Mouse (Mus musculus): ENCODE data around the gene Adsl.

Gene Adsl

DNA sequence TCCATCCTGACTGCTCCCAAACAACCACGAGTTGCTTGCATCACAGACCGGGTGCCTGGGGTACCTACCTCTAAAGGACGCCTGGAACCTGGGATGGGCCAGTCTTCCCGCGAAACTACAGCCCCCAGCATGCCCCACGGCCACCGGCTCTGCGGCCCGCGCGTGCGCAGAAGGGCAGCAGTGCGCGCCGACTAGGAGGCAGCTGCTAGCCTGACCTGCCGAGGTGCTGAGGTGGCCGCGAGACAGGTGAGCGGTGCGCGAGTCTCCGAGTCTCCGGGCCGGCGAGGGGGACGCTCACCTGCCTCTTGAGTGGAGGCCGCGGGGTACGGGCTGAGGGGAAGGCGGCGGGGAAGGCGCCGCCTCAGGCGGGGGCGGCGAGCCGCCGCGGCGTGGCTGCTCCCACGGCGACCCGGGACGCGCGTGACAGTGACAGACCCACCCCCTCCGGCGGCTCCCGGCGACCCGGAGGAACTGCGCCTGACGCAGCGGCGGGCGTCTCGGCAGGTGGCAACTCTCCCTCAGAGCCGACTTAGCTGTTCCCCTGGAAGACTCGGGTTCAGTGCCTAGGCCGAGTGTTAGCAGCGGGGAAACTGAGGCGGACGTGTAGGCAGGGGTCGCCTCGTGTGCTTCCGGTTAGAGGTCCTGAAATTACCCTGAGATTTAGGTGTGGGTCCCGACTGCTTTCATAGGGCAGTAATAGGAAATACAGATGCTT, 29.5 kb downstream of the Adsl start, which contains the start of gene Sgsm3:
Sgsm3 (plus strand) TSS at position 146 of the 715 bp plus-strand sequence.
- ChIA-PET CTCF (interaction anchor here in 2 of 4 experiments (0.6 to 1.5 kb wide), 5 partner anchors 31 to 889 kb away, joined by 3 to 9 read pairs (median 3); no protein-coding TSS in a partner anchor), POLR2A (interaction anchor here (0.5 to 2.3 kb wide), 15 partner anchors 9 to 307 kb away, joined by 3 to 8 read pairs (median 4); partner anchors contain the start of genes Tnrc6b (in 2 of the 4) and Adsl (in 1 of the 4))

DNA sequence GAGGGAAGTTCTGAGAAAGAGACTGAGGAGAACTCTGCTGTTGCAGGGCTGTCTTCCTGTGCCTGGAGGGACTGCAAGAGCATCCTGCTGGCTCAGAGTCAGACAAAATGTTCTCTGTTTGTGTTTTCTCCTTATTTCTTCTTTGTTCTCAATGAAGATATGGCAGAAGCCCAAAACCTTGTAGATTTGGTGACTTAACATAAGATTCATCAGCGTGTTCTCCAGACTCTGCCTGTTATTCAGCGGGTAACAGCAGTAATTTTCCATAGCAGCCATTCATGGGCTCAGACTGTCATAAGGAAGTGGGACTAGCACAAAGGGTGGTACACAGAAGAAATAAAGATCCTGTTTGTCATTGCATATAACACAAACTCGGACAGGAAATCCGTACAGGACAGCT, 31.3 kb downstream of the Adsl start:
- CTCF ChIA-PET = no interaction called here
- POLR2A ChIA-PET = interaction anchor here in 1 of 4 experiments (2.1 kb wide), 1 partner anchor 9 kb away, joined by 8 read pairs; no protein-coding TSS in a partner anchor

DNA sequence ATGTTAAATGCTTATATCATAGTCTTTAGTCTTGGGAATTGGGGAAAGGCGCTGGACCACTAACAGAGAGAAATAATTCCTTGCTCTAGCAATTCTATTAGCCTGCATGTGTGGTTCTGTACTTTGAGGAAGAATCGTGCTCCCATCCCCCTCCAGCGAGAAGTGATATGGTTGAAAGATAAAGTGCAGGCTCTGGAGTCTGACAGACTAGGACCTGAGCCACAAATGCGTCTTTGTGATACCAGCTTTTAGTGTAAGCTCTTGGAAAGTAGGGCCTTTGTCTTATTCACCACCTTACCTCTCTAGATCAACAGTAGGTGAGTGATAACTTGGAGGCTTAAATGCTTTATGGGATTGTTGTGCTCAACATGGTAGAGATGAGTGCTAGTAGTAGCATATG, 32.9 kb downstream of the Adsl start:
- POLR2A ChIA-PET = interaction anchor here in 1 of 4 experiments (0.6 to 1.3 kb wide), 4 partner anchors 9 to 198 kb away, joined by 3 to 5 read pairs (median 3); no protein-coding TSS in a partner anchor
- CTCF ChIA-PET = no interaction called here

DNA sequence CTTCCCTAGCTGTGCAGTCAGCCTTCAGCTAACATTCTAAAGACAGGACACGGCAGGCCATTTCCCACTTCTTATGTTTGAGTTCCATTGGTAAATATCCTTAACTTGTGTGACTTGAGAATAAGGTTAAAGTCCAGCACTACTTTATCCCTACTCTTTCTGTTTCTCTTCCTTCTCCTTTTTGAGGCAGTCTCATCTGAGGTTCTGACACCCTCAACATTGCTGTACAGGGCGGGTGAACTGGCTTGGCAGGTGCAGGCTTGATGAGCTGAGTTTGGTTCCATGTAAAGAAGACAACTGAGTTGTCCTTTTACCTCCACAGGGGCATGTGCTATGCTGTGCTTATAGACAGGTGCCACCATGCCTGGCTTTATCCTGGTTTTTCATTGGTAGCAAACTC, 35.0 kb downstream of the Adsl start:
- POLR2A ChIA-PET = interaction anchor here in 1 of 4 experiments (0.8 to 1.2 kb wide), 4 partner anchors 10 to 17 kb away, joined by 3 to 4 read pairs (median 3); no protein-coding TSS in a partner anchor
- CTCF ChIA-PET = interaction anchor here in 2 of 4 experiments (0.6 to 0.7 kb wide), 3 partner anchors 31 to 380 kb away, joined by 3 to 4 read pairs (median 4); no protein-coding TSS in a partner anchor

DNA sequence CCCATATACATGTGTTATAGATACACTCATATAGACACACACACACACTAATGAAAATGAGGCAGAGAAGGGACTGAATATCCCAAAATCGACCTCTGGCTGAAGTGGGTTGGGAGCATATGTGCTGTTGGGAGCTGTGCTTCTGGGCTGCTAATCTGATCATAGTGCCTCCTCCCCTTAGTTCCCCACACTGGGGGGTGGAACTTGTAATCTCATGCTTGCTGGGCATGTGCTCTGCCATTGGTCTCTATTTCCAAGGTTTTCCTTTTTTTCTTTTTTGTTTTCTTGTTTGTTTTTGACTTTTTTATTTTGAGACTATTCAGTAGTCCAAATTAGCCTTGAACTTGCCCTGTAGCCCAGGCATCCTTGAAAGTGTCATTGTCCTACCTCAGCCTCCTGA, 40.0 kb downstream of the Adsl start:
- CTCF ChIA-PET = interaction anchor here in 1 of 4 experiments (0.5 to 0.6 kb wide), 2 partner anchors 21 to 295 kb away, joined by 4 to 10 read pairs; no protein-coding TSS in a partner anchor
- POLR2A ChIA-PET = interaction anchor here in 2 of 4 experiments (0.9 to 1.8 kb wide), 6 partner anchors 10 to 58 kb away, joined by 3 to 8 read pairs (median 4); partner anchors contain the start of gene Sgsm3 (in 1 of the 2)

DNA sequence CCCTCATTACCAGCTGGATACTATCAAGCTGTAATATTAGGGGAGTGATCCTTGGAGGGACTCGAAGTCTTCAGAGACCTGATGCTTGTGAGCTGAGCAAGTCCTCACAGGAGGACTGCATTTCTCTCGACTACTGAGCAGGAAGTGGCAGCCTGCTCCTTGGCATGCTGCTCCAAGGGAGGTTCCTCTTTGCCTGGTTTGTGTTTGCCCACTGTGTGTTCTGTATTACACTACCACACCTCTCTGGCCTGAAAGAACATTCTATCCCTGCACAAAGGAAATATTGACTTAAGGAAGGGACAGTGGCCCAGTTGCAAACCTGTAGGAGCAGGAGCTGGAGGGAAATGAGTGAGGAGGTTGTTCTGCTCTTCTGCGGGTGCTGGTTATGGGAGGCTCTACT, 41.4 kb downstream of the Adsl start:
- ChIA-PET POLR2A (interaction anchor here in 2 of 4 experiments (0.6 to 1.5 kb wide), 3 partner anchors 14 to 1794 kb away, joined by 3 read pairs; no protein-coding TSS in a partner anchor), CTCF (interaction anchor here in 2 of 4 experiments (0.6 to 0.8 kb wide), 2 partner anchors 19 to 38 kb away, joined by 3 read pairs; no protein-coding TSS in a partner anchor)

DNA sequence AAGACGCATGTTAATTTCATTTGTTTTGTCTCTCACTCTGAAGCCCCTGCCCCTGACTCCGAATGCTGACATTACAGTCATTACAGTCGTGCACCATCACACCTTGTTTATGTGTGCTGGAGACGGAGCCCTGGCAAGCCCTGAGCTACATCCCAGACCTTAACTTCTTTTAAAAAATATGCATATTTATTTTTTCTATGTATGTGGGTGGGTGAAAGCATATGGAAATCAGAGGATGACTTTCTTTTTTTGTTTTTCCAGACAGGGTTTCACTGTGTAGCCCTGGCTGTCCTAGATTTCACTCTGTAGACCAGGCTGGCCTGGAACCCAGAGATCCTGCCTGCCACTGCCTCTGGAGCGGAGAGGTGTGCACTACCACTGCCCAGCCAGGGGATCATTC, 46.7 kb downstream of the Adsl start:
- CTCF ChIA-PET = interaction anchor here in 1 of 4 experiments (0.7 kb wide), 1 partner anchor 17 kb away, joined by 3 read pairs; no protein-coding TSS in a partner anchor
- POLR2A ChIA-PET = no interaction called here

DNA sequence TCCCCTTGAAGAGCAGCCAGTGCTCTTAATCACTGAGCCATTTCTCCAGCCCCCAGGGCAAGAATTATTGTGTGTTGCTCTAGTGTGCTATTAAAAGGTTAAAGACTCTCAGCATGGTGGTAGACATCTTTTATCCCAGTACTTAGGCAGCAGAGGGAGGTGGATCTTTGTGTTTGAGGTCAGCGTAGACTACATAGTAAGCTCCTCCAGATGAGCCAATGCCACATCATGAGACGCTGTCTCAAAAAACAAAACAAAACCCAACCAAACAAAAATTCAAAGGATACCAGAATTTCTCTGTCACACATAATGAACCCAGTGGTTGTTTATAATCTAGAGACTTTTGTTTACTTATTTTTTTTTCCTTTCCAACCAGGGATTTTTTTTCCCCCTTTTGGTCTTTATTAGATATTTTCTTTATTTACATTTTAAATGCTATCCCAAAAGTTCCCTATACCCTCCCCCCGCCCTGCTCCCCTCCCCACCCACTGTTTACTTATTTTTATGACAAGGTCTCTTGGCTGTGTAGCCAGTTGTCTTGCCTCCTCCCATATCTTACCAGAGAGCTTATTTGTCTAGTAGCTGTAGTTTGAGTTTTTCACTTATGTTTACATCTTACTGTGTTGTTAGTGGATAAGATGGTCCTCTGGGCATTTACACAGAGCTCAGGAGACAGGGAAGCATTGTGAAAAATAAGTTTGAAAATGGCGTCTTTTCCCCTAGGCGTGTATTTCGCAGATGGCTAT, 48.0 kb downstream of the Adsl start:
- CTCF ChIA-PET = interaction anchor here in 2 of 4 experiments (0.6 to 1.5 kb wide), 3 partner anchors 12 to 1345 kb away, joined by 3 to 5 read pairs (median 4); no protein-coding TSS in a partner anchor

DNA sequence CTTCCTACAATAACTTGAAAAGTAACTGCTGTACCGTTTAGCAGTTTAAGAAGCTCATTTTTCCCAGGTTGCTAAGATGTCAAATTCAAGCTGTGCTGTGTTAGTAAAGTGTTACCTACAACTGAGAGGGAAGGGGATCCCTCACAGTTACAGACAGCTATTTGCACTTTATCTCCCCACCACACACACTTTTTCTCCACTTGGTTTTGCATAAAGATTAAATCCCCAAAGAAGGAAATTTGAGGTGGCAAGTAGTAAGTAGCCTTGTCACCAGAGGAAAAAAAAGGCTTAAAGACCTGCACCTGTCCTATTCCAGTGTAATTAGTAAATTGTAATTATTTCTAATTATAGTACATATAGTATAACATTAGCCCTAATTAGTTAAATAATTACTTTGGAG, 48.8 kb downstream of the Adsl start:
- CTCF ChIA-PET = interaction anchor here in 2 of 4 experiments (0.6 to 1.5 kb wide), 3 partner anchors 11 to 1346 kb away, joined by 3 to 5 read pairs (median 4); no protein-coding TSS in a partner anchor
- POLR2A ChIA-PET = interaction anchor here in 1 of 4 experiments (0.8 kb wide), 2 partner anchors 29 to 35 kb away, joined by 3 read pairs; no protein-coding TSS in a partner anchor

More for the DNA sequence above, 48.0 kb downstream of the Adsl start:
- POLR2A ChIA-PET = interaction anchor here in 2 of 4 experiments (0.7 to 0.8 kb wide), 3 partner anchors 28 to 361 kb away, joined by 3 read pairs; no protein-coding TSS in a partner anchor

DNA sequence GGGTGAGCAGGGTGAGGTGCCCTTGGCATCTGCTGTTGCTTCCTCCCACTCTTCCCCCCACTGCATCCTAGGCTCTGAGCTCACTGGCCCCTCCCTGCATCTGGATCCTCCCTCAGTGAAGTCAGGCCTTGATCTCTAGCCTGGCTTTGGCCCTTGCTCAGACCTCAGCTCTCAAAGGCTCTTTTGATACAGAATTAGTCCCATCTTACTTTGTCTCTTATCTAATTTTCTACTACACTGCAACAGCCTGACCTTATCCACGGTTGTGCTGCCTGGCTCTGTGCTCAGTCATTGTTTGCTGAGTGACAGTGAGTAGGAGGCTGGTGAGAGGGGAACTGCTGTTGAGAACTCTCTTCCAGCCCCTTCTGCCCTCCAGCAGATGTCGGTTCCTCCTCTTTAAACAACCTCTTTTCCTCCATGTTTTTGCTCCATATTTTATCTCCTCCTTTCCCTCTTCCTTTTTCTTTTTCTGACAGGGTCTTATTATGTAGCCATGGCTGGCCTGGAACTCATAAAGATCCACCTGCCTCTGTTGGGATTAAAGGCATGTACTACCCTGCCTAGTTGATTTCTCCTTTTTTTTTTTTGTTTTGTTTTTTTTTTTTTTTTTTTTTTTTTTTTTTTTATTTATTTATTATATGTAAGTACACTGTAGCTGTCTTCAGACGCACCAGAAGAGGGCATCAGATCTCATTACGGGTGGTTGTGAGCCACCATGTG, 52.3 kb downstream of the Adsl start:
- ChIA-PET POLR2A (interaction anchor here in 2 of 4 experiments (0.7 to 1.9 kb wide), 4 partner anchors 9 to 125 kb away, joined by 3 to 8 read pairs (median 4); no protein-coding TSS in a partner anchor), CTCF (interaction anchor here in 2 of 4 experiments (0.9 to 1.3 kb wide), 2 partner anchors 9 kb away, joined by 3 to 4 read pairs; no protein-coding TSS in a partner anchor)

DNA sequence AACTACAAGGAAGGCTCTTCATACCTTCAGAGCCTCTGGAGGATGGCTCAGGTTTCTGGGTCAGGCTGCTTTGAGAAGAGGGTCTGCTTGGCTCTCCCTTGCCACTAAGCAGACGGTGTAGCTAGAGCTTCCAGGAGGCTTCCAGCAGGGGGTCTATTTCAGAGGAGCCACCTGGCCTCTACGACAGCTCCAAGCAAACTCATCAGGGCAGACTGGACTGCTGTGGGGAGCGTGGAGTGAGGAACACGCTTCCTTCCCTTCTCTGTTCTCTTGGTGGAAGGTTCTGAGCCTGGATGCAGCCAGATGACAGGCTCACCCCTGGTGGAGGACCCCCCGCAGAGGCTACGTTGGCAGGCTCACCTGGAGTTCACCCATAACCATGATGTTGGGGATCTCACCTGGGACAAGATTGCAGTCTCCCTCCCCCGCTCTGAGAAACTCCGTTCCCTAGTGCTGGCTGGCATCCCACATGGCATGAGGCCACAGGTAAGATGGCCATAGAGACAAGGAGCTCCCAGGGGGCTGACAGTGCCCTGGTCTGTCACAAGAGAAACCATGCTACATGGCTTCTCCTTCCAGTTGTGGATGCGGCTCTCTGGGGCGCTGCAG, 57.9 kb downstream of the Adsl start:
- ChIA-PET CTCF (interaction anchor here in 1 of 4 experiments (0.6 kb wide), 1 partner anchor 327 kb away, joined by 3 read pairs; no protein-coding TSS in a partner anchor), POLR2A (no interaction called here)

DNA sequence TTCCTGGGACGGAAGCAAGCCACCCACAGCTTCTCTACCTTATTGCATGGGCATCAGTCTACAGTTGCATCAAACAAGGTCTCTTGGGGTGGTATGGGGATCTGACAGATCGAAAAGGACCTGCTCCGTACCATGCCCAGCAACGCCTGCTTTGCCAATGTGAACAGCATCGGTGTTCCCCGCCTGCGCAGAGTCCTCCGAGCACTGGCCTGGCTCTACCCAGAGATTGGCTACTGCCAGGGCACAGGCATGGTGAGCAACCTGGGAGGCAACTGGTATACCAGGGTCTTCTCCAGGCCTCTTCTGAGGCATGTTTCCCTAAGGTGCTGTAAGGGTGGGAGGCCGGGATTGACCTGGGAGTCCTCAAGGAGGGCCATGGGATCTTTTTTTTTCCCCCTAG, 59.0 kb downstream of the Adsl start:
- POLR2A ChIA-PET = interaction anchor here in 2 of 4 experiments (0.6 to 2.7 kb wide), 4 partner anchors 11 to 296 kb away, joined by 3 to 14 read pairs (median 4); partner anchors contain the start of gene Tnrc6b (in 1 of the 2)

DNA sequence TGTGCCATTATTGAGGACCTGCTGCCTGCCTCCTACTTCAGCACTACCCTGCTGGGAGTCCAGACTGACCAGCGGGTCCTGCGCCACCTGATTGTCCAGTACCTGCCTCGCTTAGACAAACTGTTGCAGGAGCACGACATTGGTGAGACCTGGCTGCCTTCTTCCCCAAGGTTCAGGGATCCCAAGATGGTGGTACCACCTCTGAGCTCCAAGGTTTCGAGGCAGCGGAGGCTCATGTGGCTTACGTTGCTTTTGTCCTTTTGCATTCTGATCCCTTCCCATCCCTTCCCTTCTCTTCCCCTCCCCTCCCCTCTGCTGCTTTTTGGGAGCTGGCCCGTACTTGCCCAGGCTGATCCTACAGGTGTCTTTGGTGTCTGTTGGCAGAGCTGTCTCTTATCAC, 59.6 kb downstream of the Adsl start:
- ChIA-PET POLR2A (interaction anchor here (0.6 to 2.7 kb wide), 11 partner anchors 10 to 297 kb away, joined by 3 to 14 read pairs (median 3); partner anchors contain the start of genes Mchr1 (in 1 of the 4) and Tnrc6b (in 1 of the 4)), CTCF (interaction anchor here (0.5 to 2.9 kb wide), 14 partner anchors 9 to 477 kb away, joined by 3 to 25 read pairs (median 6); partner anchors contain the start of genes Mchr1 (in 1 of the 4) and Sgsm3 (in 1 of the 4))

More for the DNA sequence above, 59.0 kb downstream of the Adsl start:
- CTCF ChIA-PET = interaction anchor here in 1 of 4 experiments (1.2 to 2.9 kb wide), 4 partner anchors 11 to 66 kb away, joined by 4 to 15 read pairs (median 10); no protein-coding TSS in a partner anchor

DNA sequence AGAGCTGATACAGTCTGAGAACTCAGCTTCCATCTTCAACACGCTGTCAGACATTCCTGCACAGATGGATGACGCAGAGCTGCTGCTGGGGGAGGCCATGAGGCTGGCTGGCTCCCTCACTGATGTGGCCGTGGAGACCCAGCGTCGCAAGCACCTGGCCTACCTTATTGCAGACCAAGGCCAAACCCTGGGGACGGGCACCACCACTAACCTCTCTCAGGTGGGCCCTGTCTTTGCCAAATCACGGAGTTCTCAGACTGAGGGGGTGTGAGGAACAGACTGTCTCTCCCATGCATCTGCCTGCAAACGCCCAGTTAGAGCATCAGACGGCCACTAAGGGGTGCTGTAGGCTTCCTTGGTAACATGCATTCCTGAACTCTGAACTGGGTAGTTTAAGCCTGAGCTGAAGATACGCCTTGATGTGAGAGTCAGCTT, 60.4 kb downstream of the Adsl start:
- CTCF ChIA-PET = interaction anchor here (0.5 to 2.9 kb wide), 48 partner anchors 8 to 667 kb away, joined by 3 to 25 read pairs (median 3); partner anchors contain the start of genes Sgsm3 (in 2 of the 4) and Mchr1 (in 1 of the 4)
- POLR2A ChIA-PET = interaction anchor here (0.5 to 2.7 kb wide), 29 partner anchors 8 to 455 kb away, joined by 3 to 14 read pairs (median 4); partner anchors contain the start of genes Mchr1 (in 1 of the 4), Sgsm3 (in 1 of the 4) and Tnrc6b (in 1 of the 4)

DNA sequence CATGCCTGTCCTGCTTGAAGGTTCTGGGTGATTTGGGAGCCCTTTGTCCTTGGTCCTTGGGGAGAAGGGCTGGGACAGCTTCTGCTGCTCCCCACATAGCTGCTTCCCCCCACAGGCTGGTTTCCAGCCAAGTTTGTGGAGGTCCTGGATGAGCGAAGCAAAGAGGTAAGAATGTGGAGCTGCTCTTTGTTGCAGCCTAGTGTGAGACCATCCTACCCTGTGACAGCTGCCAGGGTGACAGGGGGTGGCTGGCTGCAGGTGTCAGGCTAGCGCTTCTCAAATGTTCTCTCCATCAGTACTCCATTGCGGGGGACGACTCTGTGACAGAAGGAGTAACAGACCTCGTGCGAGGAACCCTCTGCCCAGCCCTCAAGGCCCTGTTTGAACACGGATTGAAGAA, 61.8 kb downstream of the Adsl start:
- CTCF ChIA-PET = interaction anchor here in 3 of 4 experiments (0.9 to 2.9 kb wide), 12 partner anchors 8 to 516 kb away, joined by 3 to 25 read pairs (median 5); no protein-coding TSS in a partner anchor

DNA sequence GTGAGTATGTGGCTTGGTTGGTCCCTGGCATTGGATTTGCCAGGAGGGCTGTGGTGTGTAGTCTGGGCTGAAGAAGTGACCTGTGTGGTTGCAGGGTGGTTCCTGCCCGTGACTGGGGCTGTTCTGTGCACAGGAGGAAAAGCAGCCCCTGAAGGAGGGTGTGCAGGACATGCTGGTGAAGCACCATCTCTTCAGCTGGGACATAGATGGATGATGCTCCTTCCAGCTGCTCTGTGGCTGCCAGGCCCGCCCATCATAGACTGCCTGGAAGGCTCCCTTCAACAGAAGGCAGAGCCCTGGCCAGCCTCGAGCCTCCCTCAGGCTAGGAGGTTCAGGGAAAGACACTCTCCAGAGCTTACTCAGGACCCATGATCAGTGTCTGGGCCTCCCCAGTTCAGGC, 63.2 kb downstream of the Adsl start:
- ChIA-PET POLR2A (interaction anchor here in 3 of 4 experiments (0.6 to 1.4 kb wide), 7 partner anchors 15 to 301 kb away, joined by 3 to 6 read pairs (median 3); no protein-coding TSS in a partner anchor), CTCF (interaction anchor here in 2 of 4 experiments (1.1 to 2.2 kb wide), 2 partner anchors 16 kb away, joined by 3 to 4 read pairs; no protein-coding TSS in a partner anchor)

More for the DNA sequence above, 61.8 kb downstream of the Adsl start:
- POLR2A ChIA-PET = interaction anchor here (0.6 to 2.7 kb wide), 15 partner anchors 8 to 336 kb away, joined by 3 to 14 read pairs (median 5); partner anchors contain the start of genes Sgsm3 (in 1 of the 4) and Tnrc6b (in 1 of the 4)
